Mouse (Mus musculus) embryo, embryonic 11 days (tissue): ENCODE measurements around the gene Vps37d.
"Not testable (repeated sequence)": the region's sequence is repeated elsewhere in the genome, so short reads cannot be mapped to it uniquely, and the experiment has no call there.

ENCODE experiments used
- DNase-seq: peaks from one replicate; pipeline ENCODE4 v3.0.0-alpha.2; 2015

Vps37d gene

DNA sequence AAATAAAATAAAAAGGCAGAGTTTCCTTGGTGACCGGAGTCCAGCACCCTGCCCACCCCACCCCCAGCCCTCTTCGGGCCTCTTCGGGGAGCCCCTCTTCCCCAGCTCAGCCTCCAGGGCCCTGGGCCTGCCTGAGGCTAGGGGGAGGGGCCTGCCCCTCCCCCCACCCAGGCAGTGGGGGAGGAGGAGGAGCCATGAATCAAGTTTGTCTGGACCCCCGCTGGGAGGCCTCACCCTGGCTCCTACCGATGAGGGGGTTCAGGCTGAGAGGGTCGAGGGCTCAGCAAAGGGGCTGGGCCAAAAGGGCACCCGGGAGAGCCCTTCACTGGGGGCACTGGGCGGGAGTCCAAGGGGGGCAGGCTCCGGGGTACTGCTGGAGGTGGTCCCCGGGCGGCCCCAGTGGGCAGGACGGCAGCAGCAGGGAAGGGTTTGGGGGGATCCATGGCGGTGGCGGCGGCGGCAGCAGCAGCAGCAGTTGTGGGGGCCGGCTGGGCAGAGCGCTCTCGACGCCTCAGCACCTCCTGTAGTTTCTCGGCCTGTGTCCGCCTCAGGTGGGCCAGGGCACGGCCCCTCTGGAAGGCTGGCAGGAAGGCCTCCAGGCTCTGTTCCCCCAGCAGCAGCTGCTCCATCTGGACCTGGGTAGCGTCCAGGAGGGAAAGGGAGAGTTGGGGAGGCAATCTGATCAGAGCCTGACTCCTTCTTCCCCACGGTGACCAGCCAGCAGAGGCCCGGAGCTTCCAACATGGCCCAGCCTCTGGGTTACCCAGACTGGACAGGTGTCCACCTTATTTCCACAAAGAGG, 4.5 kb downstream of the Vps37d start:
- DNase-seq: peak; percentile 38

DNA sequence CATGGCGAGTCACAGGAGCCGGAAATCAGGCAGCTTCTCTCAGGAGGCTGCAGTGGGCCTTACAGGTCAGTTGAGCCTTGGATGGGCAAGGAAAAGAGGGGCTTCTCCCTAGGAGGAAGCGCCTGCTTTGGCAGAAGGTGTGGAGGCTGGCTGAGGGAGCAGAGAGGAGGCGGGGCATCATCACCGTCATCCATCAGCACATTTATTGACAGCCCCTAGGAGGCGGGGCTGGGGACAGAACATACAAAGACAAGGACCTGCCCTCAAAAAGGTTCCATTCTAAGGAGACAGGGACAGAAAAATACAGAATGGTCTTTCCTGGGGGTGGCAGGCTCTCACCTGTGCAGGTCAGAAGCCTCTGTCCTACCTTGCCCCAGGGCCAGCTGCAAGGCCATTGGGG, 5.3 kb downstream of the Vps37d start:
- no peak for DNase-seq

DNA sequence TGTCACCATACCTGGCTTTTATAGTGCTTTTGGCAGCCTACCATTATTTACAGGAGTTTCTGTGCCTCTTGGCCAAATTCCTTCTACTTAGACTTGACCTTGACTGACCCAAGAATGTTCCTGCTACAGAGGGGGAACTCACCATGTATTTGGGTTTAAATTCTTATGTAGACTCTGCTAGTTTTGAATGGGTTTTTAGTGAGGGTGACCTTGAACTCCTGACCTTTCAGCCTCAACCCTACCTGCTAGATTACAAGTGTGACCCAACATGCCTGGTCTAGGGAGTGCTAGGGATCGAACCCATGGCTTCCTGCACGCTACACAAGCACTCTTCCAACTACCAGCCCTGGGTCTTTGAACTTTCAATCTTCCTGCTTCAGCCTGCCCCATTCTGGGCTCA, 6.0 kb downstream of the Vps37d start:
- DNase-seq: no peak

DNA sequence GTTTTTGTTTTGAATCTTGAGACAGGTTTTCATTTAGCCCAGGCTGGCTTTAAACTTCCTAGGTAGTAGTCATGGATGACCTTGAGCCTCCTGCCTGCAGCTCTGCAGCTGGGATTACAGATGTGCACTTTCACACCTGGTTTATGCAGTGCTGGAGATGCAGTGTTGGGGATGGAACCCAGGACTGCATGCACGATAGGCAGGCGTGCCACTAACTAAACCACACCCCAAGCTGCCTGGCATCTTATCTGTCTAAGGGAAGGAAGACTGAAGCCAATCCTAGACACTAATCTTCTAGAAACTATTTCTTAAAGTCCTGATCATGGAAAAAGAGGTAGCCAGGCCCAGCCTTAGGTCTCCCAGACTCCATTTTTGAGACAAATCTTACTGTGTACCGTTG, 7.6 kb downstream of the Vps37d start:
- DNase-seq: no peak

DNA sequence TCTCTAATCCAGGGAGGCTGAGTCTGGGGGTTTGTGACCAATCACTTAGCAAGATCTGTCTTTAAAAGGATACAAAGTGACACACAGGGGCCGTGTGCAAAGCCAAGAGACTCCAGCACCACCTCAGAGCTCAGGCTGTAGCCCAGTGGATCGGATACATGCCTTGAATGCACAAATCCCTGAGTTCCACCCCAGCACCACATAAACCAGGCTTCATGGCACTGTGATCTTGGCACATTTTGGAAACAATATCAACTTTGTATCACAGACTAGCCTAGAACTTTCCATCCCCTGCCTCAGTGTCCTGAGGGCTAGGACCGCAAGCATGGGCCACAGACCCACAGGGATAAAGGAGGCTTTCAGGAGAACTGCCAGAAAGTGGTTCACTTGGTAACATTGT, 12.1 kb downstream of the Vps37d start:
- no peak for DNase-seq

DNA sequence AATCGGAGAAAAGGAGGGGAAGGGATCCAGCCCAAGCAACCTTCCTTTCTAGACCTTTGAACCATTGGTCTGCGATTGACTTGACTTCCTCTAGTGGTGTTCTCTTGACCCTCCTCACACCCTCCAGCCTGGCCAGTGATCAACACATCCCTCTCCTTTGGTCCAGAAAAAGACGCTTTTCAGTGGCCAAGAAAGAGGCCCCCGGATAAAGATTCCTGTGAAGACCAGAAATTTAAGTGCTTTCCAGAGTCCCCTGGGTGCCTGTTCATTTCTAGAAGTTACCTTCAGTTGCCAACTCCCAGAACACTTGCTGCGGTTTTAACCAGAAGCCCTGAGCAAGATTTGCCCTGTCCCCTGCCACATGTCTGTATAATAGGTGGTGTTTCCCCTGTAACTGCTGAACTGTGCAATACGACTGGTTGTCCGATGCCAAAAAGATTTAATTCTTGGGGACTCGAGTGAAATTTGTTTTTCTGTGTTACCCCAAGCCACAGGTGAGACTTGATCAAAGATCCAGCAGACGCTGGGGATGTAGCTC, 13.1 kb downstream of the Vps37d start, which contains the start of gene Bud23:
TSS of gene Bud23 (minus strand) at position 51 of the 538 bp plus-strand sequence.
- DNase-seq: not testable (repeated sequence)

DNA sequence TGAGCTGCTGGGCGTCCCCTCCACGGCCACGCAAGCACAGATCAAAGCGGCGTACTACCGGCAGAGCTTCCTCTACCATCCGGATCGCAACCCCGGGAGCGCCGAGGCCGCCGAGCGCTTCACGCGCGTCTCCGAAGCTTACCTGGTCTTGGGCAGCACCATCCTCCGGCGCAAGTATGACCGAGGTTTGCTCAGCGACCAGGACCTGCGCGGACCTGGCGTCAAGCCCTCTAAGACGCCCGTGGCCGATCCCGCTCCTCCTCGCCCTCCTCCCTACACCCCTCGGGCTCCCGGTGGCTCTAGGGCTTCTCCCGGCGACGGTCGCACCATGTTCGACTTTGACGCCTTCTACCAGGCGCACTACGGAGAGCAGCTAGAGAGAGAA, 13.7 kb downstream of the Vps37d start:
- no peak for DNase-seq

DNA sequence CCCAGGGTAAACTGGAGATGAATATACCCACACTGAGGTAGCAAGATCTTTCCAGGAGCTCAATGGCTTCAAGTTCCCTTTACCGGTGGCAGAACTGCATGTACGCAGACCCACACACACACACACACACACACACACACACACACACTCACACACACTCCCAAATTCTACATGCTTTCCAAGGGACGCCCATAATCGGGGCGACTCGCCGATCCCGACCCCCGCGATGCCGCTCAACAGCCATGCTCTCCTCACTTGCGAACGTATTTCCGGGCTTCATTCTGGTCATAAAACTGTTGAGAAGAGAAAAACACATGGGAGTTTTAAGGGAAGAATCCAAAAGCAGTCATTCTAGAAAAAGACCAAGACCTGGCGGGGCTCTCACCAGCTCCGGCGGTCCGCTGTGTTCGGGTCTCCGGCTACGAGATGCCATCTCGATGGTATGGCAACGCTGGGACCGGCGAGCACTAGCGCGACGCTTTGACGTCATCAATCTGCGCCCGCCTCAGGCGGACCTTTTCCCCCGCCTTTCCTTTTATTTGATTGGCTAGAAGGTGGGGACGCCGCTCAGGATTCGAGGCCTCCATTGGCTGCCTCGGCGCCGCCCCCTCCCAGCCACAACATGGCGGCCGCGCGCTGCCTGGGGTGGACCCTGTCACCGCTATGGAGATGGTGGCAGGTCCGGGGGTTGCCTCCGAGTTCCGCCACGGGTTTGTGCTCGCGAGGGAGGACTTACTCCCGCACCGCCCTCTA, 14.3 kb downstream of the Vps37d start, which contains the start of gene Dnajc30:
TSS of gene Dnajc30 (plus strand) at position 574 of the 753 bp plus-strand sequence.
- peak; percentile 99 for DNase-seq

DNA sequence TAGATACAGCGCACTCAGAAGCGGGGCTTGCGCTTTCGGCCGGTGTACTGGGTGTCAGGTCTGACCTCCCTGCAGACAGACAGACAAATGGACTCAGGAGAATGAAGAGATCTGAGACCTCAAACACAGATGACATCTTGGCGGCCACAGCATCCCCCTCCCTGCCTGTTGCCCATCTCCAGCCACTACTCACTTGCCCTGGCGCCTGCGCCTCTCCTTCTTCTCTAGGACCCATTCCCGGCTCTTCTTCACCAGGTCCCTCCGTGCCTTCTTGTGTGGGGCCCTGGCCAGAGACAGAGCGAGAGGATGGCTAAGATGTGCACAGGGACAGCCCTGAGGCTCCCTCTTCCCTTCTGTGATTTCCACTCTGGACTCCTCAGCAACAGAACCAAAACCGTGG, 24.7 kb downstream of the Vps37d start:
- no peak for DNase-seq

DNA sequence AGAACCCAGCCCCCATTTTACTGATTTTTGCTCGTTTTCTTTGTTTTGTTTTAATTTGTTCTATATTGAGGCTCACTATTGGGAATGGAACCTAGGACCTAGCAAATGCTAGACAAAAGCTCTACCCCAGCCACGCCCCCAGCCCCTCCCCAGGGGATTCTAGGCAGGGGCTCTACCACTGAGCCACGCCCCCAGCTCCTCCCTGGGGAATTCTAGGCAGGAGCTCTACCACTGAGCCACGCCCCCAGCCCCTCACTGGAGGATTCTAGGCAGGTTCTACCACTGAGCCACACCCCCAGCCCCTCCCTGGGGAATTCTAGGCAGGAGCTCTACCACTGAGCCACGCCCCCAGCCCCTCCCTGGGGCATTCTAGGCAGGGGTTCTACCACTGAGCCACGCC, 28.8 kb downstream of the Vps37d start:
- DNase-seq: not testable (repeated sequence)

DNA sequence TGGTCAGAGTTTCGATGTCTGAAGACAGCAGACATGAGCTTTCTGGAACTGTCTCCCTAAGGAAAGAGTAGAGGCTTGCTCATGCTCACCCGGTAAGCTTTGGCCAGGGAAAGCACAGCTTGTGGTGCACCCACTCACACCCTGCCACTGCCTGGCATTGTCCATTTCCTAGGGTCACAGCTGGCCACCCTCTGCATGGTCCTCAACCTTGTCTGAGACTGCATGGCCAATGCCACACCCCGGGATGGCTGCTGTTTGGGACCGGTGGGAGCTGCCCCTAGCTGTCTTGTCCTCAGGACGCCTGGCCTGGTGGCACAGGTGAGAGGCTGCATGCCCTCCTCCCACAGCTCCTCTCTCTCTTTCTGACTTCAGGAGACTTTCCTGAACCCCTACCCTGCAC, 29.5 kb downstream of the Vps37d start:
- DNase-seq: no peak

DNA sequence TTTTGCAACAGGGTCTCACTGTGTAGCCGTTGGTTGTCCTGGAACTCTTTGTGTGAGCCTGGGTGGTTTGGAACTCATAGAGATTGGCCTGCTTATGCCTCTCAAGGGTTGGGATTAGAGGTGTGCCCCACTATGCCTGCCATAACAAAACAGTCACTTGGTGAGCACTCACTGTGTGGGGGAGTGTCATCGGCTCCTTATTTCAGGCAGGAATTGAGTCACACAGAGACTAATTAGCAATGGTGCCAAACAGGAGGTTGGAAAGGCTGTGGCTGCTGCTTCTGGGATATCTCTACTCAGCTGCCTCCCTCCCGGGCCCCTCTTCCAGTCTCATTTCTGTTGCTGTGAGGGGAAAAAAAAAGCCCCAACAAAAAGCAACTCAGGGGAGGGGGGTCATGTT, 33.5 kb downstream of the Vps37d start:
- DNase-seq: no peak

DNA sequence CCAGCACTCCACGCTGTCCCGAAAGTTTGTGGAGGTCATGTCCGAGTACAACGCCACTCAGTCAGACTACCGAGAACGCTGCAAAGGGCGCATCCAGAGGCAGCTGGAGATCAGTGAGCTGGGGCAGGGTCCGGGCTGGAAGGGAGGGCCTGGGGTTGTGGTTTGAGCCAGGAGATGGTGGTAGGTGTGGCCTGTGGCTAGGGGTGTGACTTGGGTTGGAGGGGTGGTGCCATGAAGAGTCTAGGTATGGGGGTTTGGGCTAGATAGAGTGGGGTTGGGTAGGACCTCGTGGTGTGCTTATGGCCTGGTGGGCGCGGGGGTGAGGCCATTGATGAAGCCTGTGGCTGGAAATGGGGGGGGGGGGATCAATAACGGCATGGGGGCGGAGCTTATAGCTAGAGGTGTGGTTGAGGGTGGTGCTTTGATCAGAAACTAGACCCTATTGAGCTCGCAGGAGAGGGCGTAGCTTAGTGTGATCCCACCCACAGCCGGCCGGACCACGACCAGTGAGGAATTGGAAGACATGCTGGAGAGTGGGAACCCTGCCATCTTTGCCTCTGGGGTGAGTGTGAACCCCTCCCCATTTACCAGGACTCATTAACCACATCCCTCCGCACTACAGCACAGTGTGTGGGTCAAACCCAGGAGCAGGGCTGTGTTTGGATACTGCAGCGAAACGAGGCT, 35.8 kb downstream of the Vps37d start:
- no peak for DNase-seq

DNA sequence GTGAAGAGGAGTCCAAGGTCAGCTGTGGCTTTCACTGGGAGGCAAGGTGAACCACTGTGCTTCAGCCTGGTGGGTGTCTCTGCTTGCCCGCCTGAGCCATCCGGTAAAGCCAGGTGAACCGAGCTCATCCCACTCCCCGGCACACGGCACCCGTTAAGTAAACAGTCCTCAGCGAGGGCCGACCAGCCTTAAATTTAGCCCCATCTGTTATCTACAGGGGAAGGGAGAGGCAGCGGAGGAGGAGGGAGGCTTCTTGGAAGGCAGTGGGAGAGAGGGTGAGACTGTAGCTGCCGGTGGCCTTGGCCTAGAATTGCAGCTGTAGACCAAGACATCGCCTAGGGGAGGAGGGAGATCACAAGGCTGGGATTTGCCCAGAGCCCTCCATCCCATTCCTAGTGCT, 37.3 kb downstream of the Vps37d start:
- no peak for DNase-seq

DNA sequence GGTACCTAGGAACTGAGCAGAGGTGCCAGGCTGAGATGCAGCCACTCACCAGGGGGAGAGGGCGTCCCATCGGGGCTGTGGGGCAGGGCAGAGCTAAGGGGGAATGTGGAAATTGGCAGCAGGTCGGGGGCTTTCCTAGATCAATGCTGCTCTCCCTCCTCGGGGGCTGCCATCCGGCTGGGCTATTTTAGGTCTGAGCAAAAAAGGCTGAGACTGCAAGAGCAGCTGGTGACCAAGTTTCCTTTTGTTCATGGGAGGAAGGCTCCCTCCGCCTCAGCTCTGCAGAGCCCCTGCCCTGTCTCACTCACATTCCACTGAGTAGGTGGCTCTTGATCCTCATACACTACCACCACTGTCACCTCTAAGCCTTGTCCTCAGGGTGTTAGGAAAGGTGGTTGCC, 38.0 kb downstream of the Vps37d start:
- DNase-seq: no peak

DNA sequence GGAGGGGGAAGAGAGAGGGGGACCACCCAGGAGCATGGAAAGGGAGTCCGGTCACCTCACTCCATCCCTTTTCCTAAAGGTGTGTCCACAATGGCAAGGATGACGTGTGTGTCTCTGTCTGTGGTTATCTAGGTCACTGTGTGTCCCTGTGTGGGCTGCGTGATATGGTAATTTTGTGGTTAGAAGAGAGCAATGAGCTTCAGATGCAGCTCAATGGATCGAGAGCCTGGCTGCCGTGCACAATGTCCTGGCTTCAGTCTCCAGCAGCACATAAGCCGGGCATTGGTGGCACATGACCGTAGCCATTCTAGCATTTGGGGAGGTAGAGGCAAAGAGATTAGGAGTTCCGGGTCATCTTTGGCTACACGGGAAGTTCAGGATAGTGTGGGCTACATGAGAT, 38.5 kb downstream of the Vps37d start:
- DNase-seq: no peak

DNA sequence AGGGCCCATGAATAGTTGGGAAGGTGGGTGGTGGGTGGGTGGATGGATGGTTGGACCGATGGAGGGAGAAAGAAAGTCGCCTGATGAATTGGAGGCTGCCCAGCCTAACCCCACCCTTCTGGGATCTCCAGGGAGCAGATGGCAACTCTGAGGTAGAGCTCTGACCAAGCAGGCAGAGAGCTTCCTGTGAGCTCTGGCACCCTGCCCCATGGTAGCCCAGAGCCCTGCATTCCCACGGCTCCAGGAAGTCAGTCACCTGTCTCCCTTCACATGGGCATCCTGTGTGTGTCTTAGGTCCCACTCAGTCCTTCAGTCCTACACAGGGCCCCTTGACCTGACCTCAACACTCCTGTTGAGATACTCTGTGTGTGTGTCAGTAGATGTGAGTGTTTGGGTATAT, 40.1 kb downstream of the Vps37d start:
- DNase-seq: no peak

DNA sequence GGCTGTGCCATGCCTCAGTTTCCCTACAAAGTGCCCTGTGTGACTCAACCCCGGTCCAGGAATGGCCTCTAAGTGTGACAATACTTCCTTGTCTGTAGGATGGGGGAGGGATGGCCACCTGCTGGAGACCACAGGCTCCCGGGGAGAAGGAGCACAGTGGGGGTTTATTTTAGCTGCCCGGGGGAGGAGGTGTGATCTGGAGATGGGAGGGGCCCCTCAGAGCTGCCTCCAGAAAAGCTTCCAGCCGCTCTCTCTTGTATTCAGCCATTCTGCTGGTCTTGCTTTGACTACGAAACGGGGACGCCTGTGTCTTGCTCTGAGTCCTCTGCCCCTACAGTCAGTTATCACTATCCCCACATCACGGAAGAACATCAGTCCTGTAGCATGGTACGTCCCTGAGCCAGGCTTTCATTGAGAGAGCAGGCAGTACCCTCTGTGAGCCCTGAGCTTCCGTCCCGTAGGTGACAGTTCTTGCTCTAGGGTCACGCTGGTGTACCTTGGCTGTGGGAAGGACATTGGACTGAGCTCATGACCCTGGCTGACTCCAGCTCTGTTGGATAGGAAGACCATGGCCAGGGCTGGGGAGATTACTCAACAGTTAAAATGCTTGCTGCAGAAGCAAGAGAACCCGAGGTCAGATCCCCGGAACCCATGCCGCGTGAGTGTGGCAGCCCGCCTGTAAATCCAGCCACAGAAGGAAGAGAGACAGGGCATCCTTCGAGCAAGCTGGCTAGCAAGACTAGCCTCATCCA, 42.3 kb downstream of the Vps37d start:
- DNase-seq: no peak

DNA sequence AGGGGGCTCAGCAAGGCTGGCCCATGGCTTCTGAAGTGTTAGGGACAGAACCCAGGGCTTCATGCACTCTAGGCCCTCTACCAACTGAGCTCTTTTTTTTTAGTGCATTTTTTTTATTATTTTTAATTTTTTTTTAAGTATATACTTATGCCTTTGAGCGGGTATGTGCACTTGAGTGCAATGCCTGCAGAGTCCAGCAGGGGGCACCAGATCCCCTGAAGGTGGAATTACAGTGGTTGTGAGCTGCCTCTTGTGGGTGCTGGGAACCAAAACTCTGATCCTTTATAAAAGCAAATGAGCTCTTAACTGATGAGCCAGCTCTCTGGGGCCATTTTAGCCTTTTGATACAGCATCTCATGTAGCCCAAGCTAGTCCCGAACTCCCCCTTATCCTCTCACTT, 43.5 kb downstream of the Vps37d start:
- no peak for DNase-seq

DNA sequence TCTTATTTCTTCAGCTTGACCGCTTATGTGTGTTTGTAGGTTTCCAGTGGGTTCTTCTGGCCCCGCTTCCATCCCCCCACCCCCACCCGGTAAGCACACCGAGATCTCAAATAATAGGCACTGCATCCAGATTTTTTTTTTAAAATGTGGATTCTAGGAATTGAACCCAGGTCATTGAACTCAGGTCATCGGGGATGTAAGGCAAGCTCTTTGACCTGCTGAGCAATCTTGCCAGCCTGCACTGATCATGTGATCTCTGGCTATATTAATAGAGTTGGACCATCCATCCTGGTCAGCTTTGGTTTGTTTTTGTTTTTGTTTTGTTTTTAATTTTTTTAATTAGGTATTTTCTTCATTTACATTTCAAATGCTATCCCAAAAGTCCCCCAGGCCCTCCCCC, 45.5 kb downstream of the Vps37d start:
- no peak for DNase-seq

DNA sequence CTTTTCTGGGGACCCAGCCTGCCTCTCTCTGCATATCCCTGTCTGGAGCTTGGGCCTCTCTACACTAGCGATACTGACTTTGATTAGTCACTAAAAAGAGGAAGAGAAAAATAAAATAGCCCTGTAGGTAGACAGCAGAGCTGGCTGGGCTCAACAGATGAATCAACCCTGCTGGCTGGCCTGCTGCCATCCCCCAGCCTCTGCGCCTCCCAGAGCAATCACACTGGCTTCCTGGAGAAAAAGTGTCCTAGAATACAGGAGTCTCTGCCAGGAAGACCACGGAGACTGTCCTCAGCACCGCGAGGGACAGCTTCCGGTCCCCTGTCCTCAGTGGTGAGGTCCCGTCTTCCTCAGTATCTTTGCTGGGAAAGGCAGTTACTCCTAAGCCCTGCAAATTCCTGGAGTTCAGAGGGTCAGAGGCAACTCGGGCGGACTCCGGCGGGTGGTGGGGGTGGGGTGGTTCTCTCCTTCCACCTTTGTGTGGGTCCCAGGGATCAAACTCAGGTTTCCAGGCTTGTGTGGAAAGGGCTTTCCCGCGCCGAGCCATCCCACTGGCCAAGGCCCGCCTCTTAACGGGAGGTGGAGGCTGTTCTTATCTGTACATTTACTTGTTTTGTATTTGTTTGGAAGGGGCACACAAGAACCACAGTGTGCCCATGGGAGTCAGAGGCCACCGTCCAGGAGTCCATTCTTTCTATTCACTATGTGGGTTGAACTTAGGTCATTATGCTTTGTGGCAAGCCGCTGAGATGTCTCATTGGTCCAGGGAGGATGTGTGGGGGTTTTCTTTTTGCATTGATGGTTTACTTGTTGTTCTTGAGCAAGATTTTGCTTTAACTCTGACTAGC, 48.8 kb downstream of the Vps37d start:
- no peak for DNase-seq

DNA sequence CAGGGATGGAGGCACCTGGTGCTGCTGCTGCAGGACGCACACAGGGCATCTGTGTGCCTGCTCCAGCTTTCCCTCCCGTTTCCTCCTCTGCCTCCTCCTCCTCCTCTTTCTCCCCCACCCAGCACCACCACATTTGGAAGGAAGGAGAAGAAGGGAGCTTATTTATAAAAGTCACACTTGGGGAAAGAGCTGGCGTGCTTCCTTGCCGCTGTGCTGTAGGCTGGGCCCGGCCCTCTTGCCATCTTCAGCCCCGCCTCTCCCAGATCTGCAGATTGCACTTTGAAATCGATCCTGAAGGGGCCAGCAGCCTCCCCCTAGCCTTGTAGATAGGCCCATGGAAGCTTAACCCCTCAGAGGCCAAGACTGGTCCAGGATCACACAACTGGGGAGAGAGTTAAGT, 52.2 kb downstream of the Vps37d start:
- DNase-seq: peak; percentile 42
